Mouse (Mus musculus): ENCODE results near the gene Eif2s3y. TPM values are rescaled to one million over a fixed set of nuclear protein-coding genes. Genes with fewer than 3 reads are reported as not detected.
A peak's percentile ranks its signal among the peaks of the same experiment; 100 is the strongest.

Eif2s3y gene
- polyA plus RNA-seq (2012; ENCODE audit: insufficient read depth, insufficient read length, missing spikeins) = not detected in 2 replicates

DNA sequence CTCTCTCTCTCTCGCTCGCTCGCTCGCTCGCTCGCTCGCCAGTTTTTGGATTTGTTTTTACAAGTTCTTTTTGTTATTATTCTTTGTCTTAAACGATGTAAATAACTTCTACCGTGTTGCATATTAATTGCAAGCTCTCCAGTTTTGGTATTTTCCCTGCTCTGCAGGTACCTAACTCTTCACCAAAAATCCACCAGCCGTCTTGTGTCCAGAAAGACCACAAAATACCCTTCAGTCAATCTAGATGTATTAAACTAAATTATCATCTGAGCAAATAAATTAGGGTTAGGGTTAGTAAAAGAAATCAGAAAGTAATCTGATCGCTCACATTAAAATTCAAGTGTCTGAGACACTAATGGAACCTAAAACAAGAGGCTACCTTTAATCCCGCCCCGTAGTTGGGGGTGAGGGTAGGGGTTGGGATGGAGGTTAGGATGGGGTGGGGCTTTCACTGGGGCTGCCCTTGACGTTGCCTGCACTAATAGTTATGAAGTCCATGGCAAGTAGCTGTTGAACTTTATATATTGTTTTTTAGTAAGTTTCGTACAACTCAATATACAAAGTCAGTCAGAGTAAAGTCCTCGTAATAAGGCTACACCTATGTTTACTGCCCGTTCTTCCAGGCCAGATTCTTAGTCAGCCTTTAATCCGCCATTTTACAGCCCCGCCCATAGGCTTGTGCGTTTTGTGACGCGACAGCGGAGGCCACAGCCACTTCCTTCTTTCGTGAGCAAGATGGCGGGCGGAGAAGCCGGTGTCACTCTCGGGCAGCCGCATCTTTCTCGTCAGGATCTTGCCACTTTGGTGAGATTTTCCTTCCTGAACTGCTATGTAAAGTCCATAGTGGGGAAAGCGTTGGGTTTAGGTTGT is at the start of gene Eif2s3y:
Gene Eif2s3y (plus strand): TSS at position 662 of the 870 bp plus-strand sequence.
- Histone ChIP-seq H3K27ac (ENCODE audit: insufficient read depth, low read depth, low read length) (peak within 1 kb of the TSS; percentile 36), H3K4me1 (ENCODE audit: control insufficient read depth, insufficient read depth, low read length) (no peaks in the 10 kb centered on the region), H3K4me3 (ENCODE audit: insufficient read depth, low read length) (peak within 1 kb of the TSS; percentile 80)
- TF ChIP-seq POLR2A (IDR thresholded peaks at IDR 0.05; ENCODE audit: borderline replicate concordance, low read depth, low read length) (no peak), CTCF (IDR thresholded peaks at IDR 0.05; ENCODE audit: low read depth, low read length) (no peak)

Other genes with a start within 250 kb of the Eif2s3y start
- not detected in 2 replicates for gene Zfy1, start 213.1 kb upstream of the Eif2s3y start, polyA plus RNA-seq (2012; ENCODE audit: insufficient read depth, insufficient read length, missing spikeins)
- gene Uba1y, start 191.9 kb upstream of the Eif2s3y start, polyA plus RNA-seq (2012; ENCODE audit: insufficient read depth, insufficient read length, missing spikeins) = not detected in 2 replicates
- 0.27 and 0.39 TPM in 2 replicates for gene Kdm5d, start 112.8 kb upstream of the Eif2s3y start, polyA plus RNA-seq (2012; ENCODE audit: insufficient read depth, insufficient read length, missing spikeins)
- not detected in 2 replicates for gene Uty, start 235.2 kb downstream of the Eif2s3y start, polyA plus RNA-seq (2012; ENCODE audit: insufficient read depth, insufficient read length, missing spikeins)